Mouse (Mus musculus): ENCODE measurements around the gene Atf3.

GRCm38 (mm10) chr1:191192751-191193150 lies 25.1 kb downstream of the Atf3 start:
- TF ChIP-seq TAL1 (IDR thresholded peaks at IDR 0.05; ENCODE audit: low read length): no peak
- TF ChIP-seq GATA1 (IDR thresholded peaks at IDR 0.05; ENCODE audit: low read length): no peak

Measured in erythroblast, embryonic 14.5 days (primary cell).